Mouse (Mus musculus): ENCODE measurements around the gene Zbtb9. TPM values are rescaled to one million over a fixed set of nuclear protein-coding genes. Genes with fewer than 3 reads are reported as not detected.

Gene Zbtb9
- polyA plus RNA-seq, 1 experiment from 2014 or later = 18.5 TPM

DNA sequence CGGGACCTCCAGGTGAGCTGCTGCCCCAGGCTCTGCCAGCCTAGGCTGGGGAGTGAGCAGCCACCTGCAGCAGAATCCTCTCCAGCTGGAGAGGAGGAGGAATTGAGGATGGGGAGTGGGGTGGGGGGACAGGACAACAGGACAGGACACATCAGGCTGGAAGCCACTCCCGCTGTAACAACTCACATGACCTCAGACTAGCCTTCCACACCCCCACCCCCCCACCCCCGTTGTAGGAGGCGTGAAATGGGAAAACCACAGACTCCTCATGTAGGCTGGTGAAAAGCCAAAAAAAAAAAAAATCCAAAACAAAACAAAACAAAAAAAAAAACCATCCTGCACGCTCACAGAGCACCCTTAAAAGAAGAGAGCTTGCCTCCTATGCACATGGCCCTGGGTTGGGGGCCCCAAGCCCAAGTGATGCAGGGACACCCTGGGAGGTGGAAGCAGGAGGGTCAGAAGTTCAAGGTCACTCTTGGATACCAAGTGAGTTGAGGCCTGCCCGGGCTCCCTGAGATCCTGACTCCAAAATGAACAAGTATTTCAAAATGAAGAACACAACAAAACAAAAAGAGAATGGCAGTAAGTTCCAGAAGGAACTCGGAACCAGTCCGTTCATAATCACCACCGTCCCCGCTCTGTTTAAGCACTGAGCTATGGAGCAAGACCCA is 66.6 kb downstream of the Zbtb9 start:
- Histone ChIP-seq H3K9me3 (no peaks in the 10 kb centered on the region), H3K9ac (replicated peaks) (no peak overlapping the region), H3K36me3 (no peaks in the 10 kb centered on the region), H3K27me3 (peaks cover 23% of the 10 kb centered on the region; the same call in 1 of the 2 replicates), H3K4me2 (replicated peaks) (peak overlapping the region; percentile 32; the same call in 1 of the 2 replicates), H3K4me3 (no peak overlapping the region), H3K27ac (replicated peaks) (no peak overlapping the region), H3K4me1 (peaks cover 23% of the 10 kb centered on the region)
- ATAC-seq (ENCODE audit: low FRiP score, low read depth) = no peak
- WGBS = 69% methylated on average over 10 of the region's 10 CpGs

GRCm38 (mm10) chr17:27040304-27041045 is 67.5 kb downstream of the Zbtb9 start:
- ATAC-seq (ENCODE audit: low FRiP score, low read depth) = peak; percentile 30; the same call in 1 of the 2 replicates
- H3K9me3 ChIP-seq = no peaks in the 10 kb centered on the region
- 0 out of 2 replicates have a peak overlapping the region, but pooled peaks have one; percentile 24 for H3K9ac ChIP-seq (replicated peaks)
- H3K27ac ChIP-seq (replicated peaks) = 0 out of 2 replicates have a peak overlapping the region, but pooled peaks have one; percentile 25
- peaks cover 23% of the 10 kb centered on the region; the same call in 1 of the 2 replicates for H3K27me3 ChIP-seq
- H3K36me3 ChIP-seq = no peaks in the 10 kb centered on the region
- no peak overlapping the region for H3K4me3 ChIP-seq
- peak overlapping the region; percentile 32 for H3K4me2 ChIP-seq (replicated peaks)
- H3K4me1 ChIP-seq = peaks cover 23% of the 10 kb centered on the region
- 12% methylated on average over 20 of the region's 20 CpGs for WGBS

DNA sequence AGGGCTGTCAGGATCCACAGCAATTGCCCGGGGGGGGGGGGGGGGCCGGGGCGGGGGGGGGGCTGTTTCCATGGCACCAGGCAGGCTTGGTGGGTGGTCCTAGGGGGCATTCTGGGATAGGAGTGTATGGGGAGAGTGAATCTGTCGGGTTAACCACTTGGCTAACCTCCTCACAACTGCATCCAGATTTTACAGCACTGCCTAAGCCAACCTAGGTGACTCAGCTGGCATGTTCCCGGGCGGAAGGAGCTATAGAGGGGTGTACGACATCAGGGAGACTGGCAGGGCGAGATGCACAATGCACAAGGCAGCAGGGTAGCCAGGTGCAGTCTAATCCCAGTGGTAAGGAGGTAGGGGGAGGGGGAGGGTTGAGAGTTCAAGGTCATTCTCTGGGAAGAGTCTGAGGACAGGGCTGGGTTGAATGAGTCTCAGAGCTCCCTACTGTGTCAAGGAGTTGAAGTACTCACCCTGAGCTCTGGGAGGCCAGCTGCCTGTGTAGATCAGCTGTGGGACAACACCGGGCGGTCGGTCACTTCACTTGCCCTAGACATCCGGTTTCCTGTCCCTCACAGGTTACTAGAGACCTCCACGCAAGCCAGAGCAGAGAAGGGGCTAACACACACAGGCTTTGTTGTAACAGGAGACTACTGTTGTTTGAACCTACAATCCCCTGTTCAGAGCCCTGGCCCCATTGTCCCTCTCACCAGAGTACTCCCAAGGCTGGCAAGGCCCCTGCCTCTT is 68.2 kb downstream of the Zbtb9 start:
- no peak overlapping the region for H3K4me3 ChIP-seq
- 55% methylated on average over 10 of the region's 13 CpGs for WGBS
- no peak overlapping the region for H3K9ac ChIP-seq (replicated peaks)
- H3K4me2 ChIP-seq (replicated peaks) = no peak overlapping the region
- H3K27ac ChIP-seq (replicated peaks) = no peak overlapping the region
- H3K36me3 ChIP-seq = no peaks in the 10 kb centered on the region
- peaks cover 17% of the 10 kb centered on the region; the same call in 1 of the 2 replicates for H3K27me3 ChIP-seq
- H3K9me3 ChIP-seq = no peaks in the 10 kb centered on the region
- peaks cover 23% of the 10 kb centered on the region for H3K4me1 ChIP-seq
- no peak for ATAC-seq (ENCODE audit: low FRiP score, low read depth)

GRCm38 (mm10) chr17:27041787-27042055 is 68.8 kb downstream of the Zbtb9 start:
- no peak overlapping the region for H3K27ac ChIP-seq (replicated peaks)
- H3K4me1 ChIP-seq = peaks cover 23% of the 10 kb centered on the region
- WGBS = 93% methylated on average over 2 of the region's 2 CpGs
- H3K9ac ChIP-seq (replicated peaks) = no peak overlapping the region
- H3K4me2 ChIP-seq (replicated peaks) = no peak overlapping the region
- H3K36me3 ChIP-seq = no peaks in the 10 kb centered on the region
- H3K4me3 ChIP-seq = no peak overlapping the region
- no peaks in the 10 kb centered on the region for H3K9me3 ChIP-seq
- peaks cover 16% of the 10 kb centered on the region; the same call in 1 of the 2 replicates for H3K27me3 ChIP-seq
- ATAC-seq (ENCODE audit: low FRiP score, low read depth) = no peak

GRCm38 (mm10) chr17:27042840-27043239 is 69.9 kb downstream of the Zbtb9 start:
- Histone ChIP-seq H3K4me1 (peaks cover 23% of the 10 kb centered on the region), H3K9me3 (no peaks in the 10 kb centered on the region), H3K27me3 (peaks cover 15% of the 10 kb centered on the region; the same call in 1 of the 2 replicates), H3K36me3 (no peaks in the 10 kb centered on the region), H3K9ac (replicated peaks) (no peak overlapping the region), H3K4me2 (replicated peaks) (no peak overlapping the region), H3K4me3 (no peak overlapping the region), H3K27ac (replicated peaks) (no peak overlapping the region)
- 76% methylated on average over 6 of the region's 6 CpGs for WGBS
- no peak for ATAC-seq (ENCODE audit: low FRiP score, low read depth)

GRCm38 (mm10) chr17:27045164-27045563 is 72.2 kb downstream of the Zbtb9 start:
- H3K9me3 ChIP-seq = no peaks in the 10 kb centered on the region
- WGBS = 88% methylated on average over 6 of the region's 6 CpGs
- H3K27me3 ChIP-seq = no peaks in the 10 kb centered on the region
- H3K4me2 ChIP-seq (replicated peaks) = no peak overlapping the region
- no peak overlapping the region for H3K27ac ChIP-seq (replicated peaks)
- no peak for ATAC-seq (ENCODE audit: low FRiP score, low read depth)
- no peaks in the 10 kb centered on the region for H3K36me3 ChIP-seq
- H3K4me3 ChIP-seq = no peak overlapping the region
- no peak overlapping the region for H3K9ac ChIP-seq (replicated peaks)
- peaks cover 13% of the 10 kb centered on the region for H3K4me1 ChIP-seq

DNA sequence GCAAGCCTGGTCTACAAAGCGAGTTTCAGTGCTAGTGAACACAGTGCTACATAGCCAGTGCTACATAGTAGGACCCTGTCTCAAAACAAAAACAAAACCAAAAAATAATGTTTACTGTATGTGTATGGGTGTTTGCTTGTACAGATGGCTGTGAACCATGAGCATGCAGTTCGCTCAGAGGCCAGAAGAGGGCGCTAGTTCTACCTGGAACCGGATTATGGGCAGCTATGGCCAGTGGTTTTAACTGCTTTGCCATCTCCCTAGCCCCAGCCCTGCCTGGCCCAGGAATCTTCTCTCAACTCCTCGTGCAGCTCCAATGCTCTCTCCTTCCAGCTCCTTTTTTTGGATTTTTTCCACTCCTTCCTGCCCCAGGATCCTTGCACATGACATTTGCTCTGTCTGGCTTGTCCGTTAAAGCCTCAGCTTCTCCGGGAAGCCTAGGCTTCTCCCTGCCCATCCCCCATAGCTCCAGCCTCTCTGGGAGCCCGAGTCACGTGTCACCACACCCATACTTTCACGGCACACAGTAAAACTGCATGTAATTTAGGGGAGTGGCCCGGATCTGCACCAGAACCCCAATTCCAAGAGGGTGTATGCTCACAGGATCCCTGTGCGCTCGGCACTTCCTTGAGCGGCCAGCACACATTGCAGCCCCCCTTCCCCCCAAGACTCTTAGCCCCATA is 74.9 kb downstream of the Zbtb9 start:
- no peak overlapping the region for H3K4me2 ChIP-seq (replicated peaks)
- H3K9me3 ChIP-seq = no peaks in the 10 kb centered on the region
- H3K27ac ChIP-seq (replicated peaks) = no peak overlapping the region
- H3K27me3 ChIP-seq = no peaks in the 10 kb centered on the region
- H3K36me3 ChIP-seq = no peaks in the 10 kb centered on the region
- H3K9ac ChIP-seq (replicated peaks) = no peak overlapping the region
- ATAC-seq (ENCODE audit: low FRiP score, low read depth) = no peak
- H3K4me1 ChIP-seq = 0 out of 2 replicates have a peak, but pooled peaks cover 5% of the 10 kb centered on the region
- H3K4me3 ChIP-seq = no peak overlapping the region
- WGBS = 85% methylated on average over 14 of the region's 14 CpGs

- no peak for ATAC-seq (ENCODE audit: low FRiP score, low read depth)
- Histone ChIP-seq H3K27ac (replicated peaks) (no peak overlapping the region), H3K4me1 (0 out of 2 replicates have a peak, but pooled peaks cover 5% of the 10 kb centered on the region), H3K4me3 (no peak overlapping the region), H3K27me3 (peaks cover 2% of the 10 kb centered on the region; the same call in 1 of the 2 replicates), H3K9me3 (no peaks in the 10 kb centered on the region), H3K36me3 (no peaks in the 10 kb centered on the region), H3K4me2 (replicated peaks) (no peak overlapping the region), H3K9ac (replicated peaks) (no peak overlapping the region)
- 78% methylated on average over 14 of the region's 14 CpGs for WGBS
Measured at GRCm38 (mm10) chr17:27048445-27049239, 75.7 kb downstream of the Zbtb9 start.

GRCm38 (mm10) chr17:27050853-27051252 is 77.9 kb downstream of the Zbtb9 start:
- H3K4me3 ChIP-seq = no peak overlapping the region
- H3K4me1 ChIP-seq = 0 out of 2 replicates have a peak, but pooled peaks cover 5% of the 10 kb centered on the region
- H3K9me3 ChIP-seq = no peaks in the 10 kb centered on the region
- no peak overlapping the region for H3K4me2 ChIP-seq (replicated peaks)
- H3K9ac ChIP-seq (replicated peaks) = no peak overlapping the region
- no peaks in the 10 kb centered on the region for H3K36me3 ChIP-seq
- 67% methylated on average over 5 of the region's 5 CpGs for WGBS
- H3K27ac ChIP-seq (replicated peaks) = no peak overlapping the region
- no peak for ATAC-seq (ENCODE audit: low FRiP score, low read depth)
- peaks cover 18% of the 10 kb centered on the region for H3K27me3 ChIP-seq

DNA sequence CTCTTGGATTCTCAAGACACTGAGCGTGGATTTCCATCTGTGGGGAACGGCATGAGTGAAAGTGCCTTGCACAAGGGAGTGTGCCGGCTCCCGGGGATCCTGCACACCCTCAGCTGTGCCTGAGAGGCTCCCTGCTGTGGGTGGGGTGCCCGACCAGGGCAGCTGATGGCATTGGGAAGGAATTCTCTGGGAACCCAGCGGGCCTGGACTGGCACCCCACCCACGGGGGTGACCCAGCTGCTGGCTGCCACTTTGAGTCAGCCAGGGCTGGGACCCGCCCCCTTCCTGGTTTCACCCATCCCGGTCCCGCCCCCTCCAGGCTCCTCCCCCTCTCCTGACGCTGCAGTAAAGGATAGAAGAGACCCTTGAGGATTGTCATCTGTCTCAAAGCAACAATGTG is 78.5 kb downstream of the Zbtb9 start:
- no peak overlapping the region for H3K9ac ChIP-seq (replicated peaks)
- WGBS = 49% methylated on average over 9 of the region's 11 CpGs
- ATAC-seq (ENCODE audit: low FRiP score, low read depth) = no peak

DNA sequence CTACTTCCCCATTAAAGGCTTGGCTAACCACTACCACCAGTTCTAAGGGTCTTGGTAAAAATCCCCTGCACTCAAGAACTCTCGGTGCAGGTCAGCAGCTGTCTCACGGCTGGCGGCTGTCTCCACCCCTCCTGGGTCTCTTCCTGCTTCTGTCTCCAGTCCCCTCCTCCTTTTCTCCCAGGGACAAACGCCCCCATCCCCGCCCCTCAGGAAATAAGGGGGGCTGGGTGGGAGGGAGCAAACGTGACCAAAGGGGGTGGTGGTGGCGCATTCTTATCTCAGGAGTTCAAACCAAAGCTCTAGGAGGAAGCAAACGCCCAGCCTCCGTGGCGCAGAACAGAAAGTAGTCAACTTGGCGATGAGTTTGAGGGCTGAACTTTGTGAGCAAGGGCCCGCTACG is 83.2 kb downstream of the Zbtb9 start:
- H3K4me2 ChIP-seq (replicated peaks) = peak overlapping the region; percentile 65
- 1% methylated on average over 13 of the region's 13 CpGs for WGBS
- H3K36me3 ChIP-seq = no peaks in the 10 kb centered on the region
- H3K4me1 ChIP-seq = peaks cover 14% of the 10 kb centered on the region
- peaks cover 64% of the 10 kb centered on the region for H3K27me3 ChIP-seq
- no peak for ATAC-seq (ENCODE audit: low FRiP score, low read depth)
- H3K9ac ChIP-seq (replicated peaks) = no peak overlapping the region
- no peak overlapping the region for H3K4me3 ChIP-seq
- no peak overlapping the region for H3K27ac ChIP-seq (replicated peaks)
- H3K9me3 ChIP-seq = no peaks in the 10 kb centered on the region

More for the DNA sequence above, 78.5 kb downstream of the Zbtb9 start:
- 0 out of 2 replicates have a peak, but pooled peaks cover 5% of the 10 kb centered on the region for H3K4me1 ChIP-seq
- no peaks in the 10 kb centered on the region for H3K9me3 ChIP-seq
- no peaks in the 10 kb centered on the region for H3K36me3 ChIP-seq
- no peak overlapping the region for H3K27ac ChIP-seq (replicated peaks)
- peaks cover 25% of the 10 kb centered on the region for H3K27me3 ChIP-seq
- no peak overlapping the region for H3K4me3 ChIP-seq
- H3K4me2 ChIP-seq (replicated peaks) = no peak overlapping the region

Data from midbrain, embryonic 12.5 days (tissue).